Mouse (Mus musculus) layer of hippocampus, adult 9-11 months (tissue): Measurements from ENCODE around the gene Rasip1.
A peak's percentile ranks its signal among the peaks of the same experiment; 100 is the strongest.

Experiments
- DNase-seq: peaks from one replicate; pipeline ENCODE4 v3.0.0; 2022

The Rasip1 gene

DNA sequence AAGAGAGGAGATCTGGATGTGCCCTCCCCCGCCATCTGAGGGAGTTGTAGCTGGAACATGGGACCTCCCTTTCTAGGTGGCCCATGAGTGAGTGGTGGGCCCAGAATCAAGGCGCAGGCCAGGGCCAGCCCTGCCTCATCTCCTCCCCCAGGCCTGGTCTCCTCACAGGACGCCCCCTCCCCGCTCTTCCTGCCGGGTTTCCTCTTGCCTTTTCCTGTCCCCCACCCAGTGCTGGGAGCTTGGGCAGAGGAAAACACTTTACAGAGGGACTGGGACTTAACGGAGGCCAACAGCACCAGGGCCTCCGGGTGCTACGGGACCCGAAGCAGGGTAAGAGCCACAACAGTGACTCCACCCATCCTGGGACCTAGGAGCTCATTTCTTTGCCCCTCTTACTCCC, at the start of gene Rasip1:
Rasip1 (plus strand) TSS at position 228 of the 400 bp plus-strand sequence.
- DNase-seq, result no peak

DNA sequence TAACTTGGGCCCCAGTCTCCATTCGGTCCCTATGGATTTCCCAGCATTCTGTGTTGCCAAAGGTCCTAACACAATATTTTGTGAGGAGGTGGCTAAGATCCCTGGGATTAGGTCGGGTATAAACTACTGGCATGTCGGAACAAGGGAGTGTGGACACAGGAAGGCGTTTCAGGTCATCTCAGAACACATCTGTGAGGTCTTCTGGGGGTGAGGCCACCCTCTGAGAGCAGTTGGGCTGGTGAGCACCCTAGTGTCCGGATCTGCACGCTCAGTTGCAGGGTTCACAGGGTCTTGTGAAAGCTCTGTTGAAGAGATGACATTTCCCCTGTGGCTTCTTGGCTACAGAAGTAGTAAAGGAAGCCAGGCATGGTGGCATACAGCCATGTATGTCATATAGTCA, 41.4 kb upstream of the Rasip1 start:
- no peak for DNase-seq

DNA sequence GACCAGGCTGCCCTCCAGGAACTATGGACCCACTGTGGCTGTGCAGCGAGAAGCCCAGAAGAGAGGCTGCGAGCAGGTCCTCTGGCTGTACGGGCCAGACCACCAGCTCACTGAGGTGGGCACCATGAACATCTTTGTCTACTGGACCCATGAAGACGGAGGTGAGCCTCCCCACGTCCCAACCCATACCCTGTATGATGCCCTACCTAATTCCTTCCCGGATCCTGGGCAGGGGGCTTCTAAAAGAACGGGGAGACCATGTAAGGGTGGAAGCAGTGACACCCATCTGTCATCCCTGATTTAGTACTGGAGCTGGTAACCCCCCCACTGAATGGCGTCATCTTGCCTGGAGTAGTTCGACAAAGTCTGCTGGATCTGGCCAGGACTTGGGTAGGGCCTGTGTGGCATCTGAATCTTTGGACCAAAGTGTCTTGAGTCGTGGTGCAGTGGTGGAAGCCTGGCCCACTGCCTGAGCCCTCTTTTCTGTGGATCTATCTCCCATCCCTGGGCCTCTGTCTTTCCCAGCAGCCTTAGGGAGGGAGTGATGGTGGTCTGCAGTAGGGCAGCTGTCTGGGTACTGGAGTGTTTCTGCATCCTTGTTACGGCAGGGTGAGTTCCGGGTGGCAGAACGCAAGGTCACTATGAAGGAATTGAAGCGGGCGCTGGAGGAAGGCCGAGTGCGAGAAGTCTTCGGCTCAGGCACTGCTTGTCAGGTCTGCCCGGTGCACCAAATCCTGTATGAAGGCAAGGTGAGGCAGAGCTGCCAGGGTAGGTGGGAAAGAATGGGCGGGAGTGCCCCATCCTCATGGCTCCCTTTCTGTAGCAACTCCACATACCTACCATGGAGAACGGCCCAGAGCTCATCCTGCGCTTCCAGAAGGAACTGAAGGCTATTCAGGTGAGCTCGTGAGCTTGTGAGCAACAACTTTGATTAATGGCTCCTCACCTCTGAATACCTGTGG, 39.4 kb upstream of the Rasip1 start:
- DNase-seq, result no peak

DNA sequence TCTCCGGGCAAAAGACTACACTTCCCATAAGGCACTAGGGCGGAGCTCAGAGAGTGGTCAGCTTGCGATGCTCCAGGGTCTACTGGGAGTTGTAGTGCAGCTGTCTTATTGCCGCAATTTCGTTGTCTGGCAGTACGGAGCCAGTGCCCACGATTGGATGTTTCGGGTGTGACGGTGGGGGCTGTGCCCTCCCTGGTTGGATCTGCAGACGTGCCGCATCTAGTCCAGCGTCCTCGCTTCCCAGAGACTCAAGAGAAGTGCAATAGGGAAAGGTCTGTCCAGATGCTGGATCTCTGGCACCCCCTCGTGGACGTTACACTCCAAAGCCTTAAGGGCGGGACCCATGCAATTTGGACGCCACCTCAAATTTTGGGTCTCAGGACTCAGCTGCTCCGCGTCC, 38.1 kb upstream of the Rasip1 start:
- peak; percentile 99 for DNase-seq

DNA sequence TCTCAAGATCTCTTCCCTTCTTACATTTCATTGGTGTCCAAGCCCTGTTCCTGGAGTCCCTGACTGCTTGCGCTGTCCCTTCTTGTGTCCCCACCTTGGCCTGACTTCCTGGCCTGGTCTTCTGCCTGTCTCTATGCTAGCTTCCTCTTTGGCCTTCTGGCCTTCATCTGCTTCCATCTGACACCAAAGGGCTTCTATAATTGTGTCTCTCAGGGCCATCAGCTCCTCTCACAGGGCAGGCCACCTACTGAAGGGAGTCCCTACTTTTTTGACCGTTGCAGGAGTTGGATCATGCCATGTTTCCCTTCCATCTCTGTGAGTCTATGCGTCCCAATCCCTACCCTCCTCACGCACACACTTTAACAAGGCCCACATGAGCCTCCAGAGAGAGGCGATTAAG, 37.4 kb upstream of the Rasip1 start:
- DNase-seq, result no peak

DNA sequence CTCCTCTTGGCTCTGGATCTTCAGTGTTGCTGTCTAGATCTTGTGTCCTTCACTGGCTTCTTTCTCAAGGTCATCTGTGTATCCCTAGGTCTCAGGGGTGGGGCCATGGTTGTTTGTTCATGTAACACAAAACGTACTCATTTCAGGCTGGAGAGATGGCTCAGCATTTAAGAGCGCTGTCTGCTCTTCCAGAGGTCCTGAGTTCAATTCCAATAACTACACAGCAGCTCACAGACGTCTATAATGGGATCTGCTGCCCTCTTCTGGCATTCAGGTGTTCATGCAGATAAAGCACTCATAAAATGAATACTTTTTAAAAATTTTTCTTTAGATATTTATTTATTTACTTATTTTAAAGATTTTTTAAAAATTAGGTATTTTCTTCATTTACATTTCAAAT, 36.4 kb upstream of the Rasip1 start:
- DNase-seq, result no peak

DNA sequence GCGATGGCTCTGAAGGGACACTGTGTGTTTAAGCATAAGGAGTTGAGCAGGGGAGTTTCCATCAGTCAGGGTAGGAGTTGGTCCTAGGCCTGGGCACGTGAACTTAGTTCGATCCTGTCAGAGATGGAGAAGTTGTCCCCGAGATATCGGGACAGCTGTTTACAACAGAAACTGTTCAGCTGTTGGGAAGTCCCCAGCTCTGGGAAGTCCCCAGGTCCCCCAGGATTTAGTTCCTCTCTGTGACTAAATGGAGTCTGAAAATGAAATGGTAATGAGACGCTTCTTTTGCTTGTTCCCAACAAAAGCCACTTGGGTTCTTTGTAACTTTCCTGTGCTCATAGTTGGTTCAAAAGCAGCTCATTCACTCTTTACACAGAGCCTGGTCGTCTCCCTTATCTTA, 35.4 kb upstream of the Rasip1 start:
- no peak for DNase-seq

DNA sequence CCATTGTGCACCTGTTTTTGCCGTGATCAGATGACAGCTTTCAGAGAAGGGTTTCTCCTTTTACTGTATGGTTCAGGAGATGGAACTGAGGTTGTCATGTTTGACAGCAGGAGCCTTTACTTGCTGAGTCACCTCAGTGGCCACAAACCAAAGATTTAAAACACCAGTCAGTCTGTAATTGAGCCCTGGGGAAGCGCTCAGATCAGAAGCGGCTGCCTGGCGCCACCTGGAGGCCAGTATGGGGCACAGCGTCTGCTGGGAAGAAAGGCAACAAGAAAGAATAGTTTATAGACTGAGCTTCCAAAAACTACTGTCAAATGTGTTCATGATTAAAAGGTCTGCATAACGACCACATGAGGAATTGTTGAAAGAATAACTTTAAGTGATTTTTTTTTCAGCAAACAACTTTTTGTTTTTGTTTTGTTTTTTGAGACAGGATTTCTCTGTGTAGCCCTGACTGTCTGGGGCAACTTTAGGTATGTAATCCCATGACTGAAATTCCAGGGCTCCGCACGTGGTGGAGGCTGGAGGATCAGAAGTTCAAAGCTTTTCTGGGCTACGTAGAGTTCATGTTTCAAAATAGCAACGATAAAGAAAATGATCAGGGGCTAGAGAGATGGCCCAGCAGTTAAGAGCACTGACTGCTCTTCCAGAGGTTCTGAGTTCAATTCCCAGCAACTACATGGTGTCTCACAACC, 34.0 kb upstream of the Rasip1 start:
- DNase-seq, result no peak

DNA sequence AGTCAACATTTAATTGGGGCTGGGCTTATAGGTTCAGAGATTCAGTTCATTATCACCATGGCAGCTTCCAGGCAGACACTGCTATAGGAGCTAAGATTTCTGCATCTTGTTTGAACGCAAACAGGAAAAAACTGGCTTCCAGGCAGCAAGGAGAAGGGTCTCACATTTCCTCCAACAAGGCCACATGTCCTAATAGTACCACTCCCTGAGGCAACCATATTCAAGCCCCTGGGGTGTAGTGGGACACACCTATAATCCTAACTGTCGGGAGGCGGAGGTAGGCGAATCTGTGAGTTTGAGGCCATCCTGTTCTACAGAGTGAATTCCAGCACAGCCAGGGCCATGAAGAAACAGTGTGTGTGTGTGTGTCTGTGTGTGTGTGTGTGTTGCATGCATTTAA, 32.1 kb upstream of the Rasip1 start:
- no peak for DNase-seq

DNA sequence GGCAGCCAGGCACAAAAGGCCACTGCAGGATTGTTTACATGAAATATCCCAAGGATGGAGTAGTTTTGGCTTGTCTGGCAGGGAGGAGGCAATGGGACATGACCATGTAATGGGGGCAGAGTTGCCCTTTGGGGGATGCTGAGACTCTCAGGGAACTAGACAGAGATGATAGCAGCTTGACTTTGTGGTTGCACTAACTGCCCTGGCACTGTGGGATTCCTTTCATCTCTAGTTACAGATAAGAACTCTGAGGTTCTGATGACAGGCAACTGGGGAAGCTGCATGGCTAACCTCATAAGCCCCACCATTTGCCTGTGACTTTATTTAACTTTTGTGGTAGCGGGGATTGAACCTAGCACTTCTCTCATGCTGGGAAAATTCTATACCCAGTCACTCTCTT, 31.2 kb upstream of the Rasip1 start:
- DNase-seq, result no peak

DNA sequence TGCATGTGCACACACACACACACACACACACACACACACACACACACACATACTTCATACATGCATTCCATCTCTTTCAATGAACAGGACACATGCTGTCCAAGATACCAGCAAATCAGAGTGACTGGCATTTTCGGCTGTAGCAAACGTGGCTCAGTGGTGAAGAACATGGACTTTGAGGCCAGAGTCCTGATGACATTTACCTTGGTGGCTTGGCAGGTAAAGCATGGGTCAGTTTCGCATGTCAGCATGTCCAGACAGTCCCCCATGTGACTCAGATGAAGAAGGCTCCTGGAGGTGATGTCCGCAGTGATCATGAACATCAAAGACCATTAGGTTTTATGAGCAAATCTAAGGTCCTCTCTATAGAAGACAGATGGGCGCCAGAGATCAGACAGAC, 30.3 kb upstream of the Rasip1 start:
- DNase-seq, result no peak

DNA sequence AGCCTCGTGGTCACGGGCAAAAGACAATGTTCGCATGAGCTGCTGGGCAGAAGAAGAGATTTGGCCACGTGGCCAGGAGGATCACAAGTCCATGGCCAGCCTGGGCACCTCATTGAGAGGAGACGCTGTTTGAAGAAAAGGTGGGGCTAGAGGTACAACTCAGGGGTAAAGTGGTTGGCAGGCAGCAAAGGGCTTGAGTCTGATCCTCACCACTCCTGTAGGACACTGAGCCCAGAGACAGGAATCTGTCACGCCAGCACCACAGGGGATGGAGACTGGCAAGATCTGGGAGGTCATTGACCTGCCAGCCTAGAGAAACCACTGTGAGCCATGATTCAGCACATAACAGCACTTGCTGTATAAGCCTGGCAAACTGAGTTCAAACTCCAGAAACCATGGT, 29.8 kb upstream of the Rasip1 start:
- DNase-seq, result no peak

DNA sequence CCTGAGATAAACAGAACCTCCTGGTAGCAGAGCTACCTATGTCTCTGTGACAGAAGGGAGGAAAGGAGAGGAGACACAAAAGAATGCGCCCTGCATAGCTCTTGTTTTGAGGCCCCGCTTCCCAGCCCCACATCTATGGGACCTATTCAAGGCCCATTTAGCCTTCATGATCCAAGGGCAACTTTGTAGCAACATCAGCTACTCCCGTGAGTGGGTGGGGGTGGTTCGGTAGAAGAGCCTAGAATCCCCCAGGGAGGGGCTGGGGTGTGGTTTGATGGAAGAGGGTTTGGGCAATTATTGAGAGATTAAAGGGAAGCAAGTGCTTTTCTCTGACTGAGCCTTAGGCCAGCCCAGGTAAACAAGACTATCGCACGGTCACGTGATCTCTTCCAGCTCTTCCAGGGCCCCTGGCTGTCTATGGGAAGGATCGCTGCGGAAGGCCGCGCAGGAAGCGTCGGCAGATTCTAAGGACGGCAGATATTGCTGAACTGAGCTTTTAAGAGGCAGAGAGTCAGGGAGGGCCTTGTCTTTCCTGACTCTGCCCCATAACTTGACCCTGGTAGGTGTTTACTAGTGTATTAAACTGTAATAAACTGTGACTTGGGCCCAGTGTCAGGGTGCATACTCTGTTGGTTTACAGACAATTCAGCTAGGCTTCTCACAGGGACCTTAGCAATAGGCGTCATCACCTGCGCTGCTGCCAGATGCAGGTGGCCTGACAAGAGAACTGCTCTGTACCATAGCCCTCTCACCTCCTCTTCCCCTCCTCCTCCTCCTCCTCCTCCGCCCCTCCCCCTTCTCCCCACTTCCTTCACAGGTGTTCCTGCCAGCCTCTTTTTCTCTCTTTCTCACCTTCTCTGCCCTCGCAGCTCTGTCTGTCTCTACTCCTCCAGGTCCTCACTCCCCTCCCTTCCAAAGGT, 28.1 kb upstream of the Rasip1 start:
- DNase-seq, result no peak

DNA sequence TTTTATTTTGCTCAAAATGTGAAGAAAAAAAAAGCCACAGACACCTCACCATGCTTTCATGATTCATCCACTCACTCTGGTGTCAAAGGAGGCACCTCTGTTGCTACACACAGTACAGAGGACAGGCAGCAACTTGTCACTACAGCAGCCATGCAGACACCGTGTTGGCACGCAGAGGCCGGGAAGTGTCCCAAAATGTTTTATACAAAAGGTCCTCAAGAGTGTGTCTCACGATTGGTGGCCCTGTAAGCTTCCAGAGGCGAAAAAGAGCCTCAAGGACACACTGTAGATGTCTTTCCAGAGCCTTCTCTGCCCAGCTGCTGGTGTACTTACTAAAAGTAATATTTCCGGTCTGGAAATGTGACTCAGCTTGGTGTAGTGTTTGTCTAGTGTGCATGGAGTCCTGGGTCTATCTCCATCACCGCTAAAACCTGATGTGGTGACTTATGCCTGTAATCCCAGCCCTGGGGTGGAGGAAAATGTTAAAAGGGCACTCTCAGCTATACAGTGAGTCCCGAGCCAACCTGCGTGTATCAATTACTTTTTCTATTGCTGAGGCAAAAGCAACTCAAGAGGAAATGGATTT, 21.5 kb upstream of the Rasip1 start:
- DNase-seq, result no peak

DNA sequence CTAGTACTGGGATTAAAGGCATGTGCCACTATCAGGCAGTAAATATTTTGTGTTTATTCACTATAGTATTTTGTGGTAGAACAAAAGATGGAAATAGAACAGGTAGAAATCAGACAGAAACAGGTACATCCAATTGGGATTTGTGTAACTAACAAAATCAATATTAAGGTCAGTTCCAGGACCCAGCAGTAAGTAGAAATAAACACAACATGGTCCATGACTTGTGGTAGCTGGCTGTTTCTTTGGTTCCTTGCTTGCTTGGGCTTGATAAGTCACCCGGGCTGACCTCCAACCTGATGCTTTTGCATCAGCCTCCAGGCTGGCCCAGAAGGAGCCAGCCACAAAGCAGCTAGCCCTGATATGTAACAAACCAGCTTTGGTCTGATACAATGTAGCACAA, 17.8 kb upstream of the Rasip1 start:
- no peak for DNase-seq

DNA sequence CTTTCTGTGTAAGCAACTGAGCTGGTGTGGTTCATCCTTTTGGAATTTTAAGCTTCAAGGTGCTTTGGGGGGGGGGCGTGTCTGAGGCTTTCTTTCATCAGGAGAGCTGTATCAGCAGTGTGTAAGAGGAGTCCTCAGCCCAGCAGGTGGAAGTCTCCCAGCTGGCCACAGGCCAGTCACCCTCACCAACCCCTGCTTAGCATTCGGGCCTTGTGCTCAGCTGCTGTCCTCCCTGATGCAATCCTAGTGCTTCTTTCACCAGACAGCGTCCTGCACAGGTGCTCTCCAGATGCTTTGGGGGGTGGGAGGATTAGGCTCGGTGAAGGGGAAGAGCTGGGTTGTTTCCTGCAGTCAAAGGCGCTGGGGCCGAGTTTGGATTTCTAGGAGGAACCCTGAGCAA, 11.0 kb upstream of the Rasip1 start:
- no peak for DNase-seq

DNA sequence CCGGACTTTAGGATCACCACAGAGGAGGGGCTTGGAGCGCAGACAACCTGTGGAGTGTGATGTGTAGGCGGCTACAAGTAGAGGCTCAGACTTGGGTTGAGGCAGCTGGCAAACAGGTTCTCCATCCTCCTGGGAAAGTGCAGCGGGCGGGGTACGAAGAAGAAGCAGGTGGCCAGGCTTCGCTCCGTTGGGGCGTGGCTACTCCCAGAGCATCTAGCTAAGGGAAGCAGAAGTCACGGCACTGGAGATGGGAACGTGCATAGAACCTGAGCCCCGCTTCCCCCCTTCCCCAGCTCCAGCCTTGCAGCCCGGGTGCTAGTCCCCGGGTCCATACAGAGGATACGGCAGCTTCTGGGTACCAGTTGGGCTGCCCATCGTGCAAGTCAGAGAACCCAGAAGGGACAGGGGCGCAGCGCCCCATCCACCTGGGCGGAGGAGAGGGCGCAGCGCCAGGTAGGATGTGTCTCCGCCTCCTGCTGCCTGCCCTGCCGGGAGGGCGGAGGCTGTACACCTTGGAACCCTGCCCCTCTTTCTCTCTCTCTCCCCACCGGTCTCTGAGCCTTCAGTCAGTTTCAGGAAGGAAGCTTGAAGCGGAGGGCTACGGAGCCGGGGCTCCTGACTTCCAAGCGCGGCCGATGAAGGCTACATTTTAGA, 10.1 kb upstream of the Rasip1 start, which contains the start of gene Fut1:
Fut1 (plus strand) TSS at position 248 of the 654 bp plus-strand sequence.
- no peak for DNase-seq

DNA sequence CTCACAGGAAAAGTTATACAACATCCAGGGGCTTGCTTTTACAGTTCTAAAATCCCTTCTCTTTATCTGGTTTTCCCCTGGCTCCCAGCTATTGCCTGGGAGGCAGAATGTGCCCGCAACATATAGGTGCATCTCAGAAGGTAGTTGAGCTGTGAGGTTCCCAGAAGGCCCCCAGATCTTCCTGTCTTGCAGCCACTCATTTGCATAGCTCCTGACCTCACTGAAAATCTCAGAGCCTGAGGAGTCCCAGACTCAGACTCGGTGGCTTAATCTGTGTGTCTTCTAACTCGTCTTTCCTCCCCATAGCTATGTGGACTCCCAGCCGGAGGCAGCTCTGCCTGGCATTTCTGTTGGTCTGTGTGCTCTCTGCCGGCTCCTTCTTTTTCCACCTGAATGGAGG, 9.0 kb upstream of the Rasip1 start:
- DNase-seq, result no peak

DNA sequence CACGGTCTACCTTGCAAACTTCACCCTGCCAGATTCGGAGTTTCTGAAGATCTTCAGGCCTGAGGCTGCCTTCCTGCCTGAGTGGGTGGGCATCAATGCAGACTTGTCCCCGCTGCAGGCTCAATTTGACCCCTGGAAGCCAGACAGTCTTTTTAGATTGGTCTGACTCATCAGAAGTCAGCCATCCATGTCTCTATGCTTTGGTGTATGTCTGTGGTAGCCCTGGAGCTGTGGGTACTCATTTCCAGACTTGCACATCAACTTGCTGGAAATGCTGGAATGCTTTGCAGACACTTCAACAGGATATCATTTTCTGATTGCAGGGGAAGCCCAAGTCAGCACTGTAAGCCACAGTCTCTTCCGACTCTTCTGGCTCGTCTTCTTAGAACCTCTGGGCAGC, 7.7 kb upstream of the Rasip1 start:
- no peak for DNase-seq

DNA sequence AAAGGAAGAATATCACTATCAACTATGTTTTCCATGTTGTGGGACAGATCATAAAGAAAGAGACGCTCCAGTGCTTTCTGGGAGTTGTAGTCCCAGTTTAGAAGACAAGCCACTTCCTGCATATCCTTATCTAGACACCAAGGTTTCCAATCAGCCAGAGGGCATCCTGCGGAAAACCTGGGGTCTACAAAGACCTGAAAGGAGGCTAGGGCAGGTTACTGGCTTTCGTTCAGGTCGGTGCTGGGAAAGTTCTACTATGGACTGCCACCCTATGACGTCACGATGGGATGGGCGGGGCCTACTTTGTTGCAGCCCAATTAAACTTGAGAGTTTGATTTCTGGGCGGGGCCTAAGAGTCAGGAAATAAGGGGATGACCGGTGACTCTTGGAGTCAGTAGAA, 5.8 kb upstream of the Rasip1 start, which contains the start of gene Izumo1:
Izumo1 (plus strand) TSS at position 369 of the 400 bp plus-strand sequence.
- DNase-seq, result no peak

DNA sequence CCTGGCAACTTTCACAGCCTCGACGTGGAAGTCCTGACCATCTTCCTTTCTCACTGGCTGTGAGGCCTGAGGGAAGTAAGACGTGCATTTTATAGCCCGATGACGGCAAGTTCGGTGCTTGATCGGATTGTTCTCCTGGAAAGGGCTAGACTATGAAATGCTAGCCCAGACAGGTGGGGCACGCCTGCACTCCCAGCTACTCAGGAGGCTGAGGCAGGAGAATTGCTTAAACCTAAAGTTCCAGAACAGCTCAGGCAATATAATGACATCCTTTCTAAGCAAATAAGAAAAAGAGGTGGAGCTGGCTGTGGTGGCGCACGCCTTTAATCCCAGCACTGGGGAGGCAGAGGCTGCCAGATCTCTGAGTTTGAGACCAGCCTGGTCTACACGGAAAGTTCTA, 3.8 kb upstream of the Rasip1 start:
- DNase-seq, result no peak

DNA sequence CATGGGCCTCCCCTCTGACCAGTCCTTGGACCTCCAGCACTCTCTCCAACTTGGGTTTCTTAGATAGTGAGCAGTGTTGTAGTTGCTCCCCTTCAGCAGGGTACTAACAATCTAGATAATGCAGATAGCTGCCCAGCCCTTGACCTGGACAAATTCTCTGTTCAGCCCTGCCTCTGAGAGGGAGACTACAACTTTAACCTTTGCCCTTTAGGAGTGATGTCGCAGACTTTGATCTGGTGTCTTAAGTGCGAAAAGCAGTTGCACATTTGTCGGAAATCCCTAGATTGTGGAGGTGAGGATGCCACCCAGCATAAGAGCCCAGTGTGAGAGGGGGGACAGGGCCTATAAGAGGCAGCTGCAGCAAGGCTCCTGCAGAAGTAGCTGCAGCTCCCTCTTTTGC, 2.6 kb upstream of the Rasip1 start:
- DNase-seq, result no peak
